Comparison of ENCODE assay signal across 10 mouse cellular contexts in the genomic region with DNA sequence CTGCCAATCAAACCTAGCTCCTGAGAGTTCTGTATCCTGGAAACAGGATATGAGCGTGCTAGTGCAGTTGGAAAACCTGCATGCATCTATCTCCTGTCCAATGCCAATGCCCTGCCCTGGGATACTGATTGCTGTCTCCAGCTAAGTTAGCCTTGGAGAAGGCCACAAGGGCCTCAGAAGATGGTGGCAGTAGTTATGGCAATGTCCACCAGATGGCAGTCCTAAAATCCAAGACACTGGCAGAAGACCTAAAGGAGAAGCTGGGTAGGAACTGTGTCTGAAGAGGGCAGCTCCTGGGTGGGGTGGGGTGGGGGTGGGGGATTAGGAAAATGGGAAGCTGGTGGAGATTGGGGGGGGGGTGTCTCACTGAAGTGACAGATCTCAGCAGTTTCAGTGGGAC. TPM values are rescaled to one million over a fixed set of nuclear protein-coding genes. Genes with fewer than 3 reads are reported as not detected.
DNase-seq lines count a peak whose midpoint lies in the region; ATAC-seq lines count a peak whose summit lies in the region.
"Had no signal": no experiment of that assay in that cellular context is flagged by ENCODE, and none has a peak within 500 bp of the region (broad histone marks: within the 10 kb centered on the region; RNA-seq: fewer than 3 reads in every experiment).

No protein-coding gene starts in this region.

- peaks cover 3% of the 10 kb centered on the region; the same call in 1 of the 2 replicates for H3K4me1 ChIP-seq in intestine, embryonic 14.5 days (replicated peaks; ENCODE audit: control insufficient read depth, insufficient read depth, low read length)
- H3K4me1 ChIP-seq in intestine, embryonic 15.5 days (replicated peaks), result peaks cover 10% of the 10 kb centered on the region

- no peak overlapping the region for H3K27ac ChIP-seq in intestine, embryonic 14.5 days (ENCODE audit: low read depth)
- H3K27ac ChIP-seq in intestine, embryonic 15.5 days, result no peak overlapping the region
- H3K27ac ChIP-seq: embryonic facial prominence, embryonic 15.5 days; limb, embryonic 13.5 days had no signal

- peaks cover 8% of the 10 kb centered on the region; the same call in 1 of the 2 replicates for H3K27me3 ChIP-seq in intestine, embryonic 14.5 days (replicated peaks; ENCODE audit: control insufficient read depth, insufficient read depth, low read length)
- 0 out of 2 replicates have a peak, but pooled peaks cover 10% of the 10 kb centered on the region for H3K27me3 ChIP-seq in intestine, embryonic 15.5 days (replicated peaks)

- no peaks in the 10 kb centered on the region for H3K36me3 ChIP-seq in intestine, embryonic 14.5 days (ENCODE audit: control insufficient read depth, insufficient read depth, low read length)
- no peaks in the 10 kb centered on the region for H3K36me3 ChIP-seq in intestine, embryonic 15.5 days
- H3K36me3 ChIP-seq: embryonic facial prominence, embryonic 15.5 days; limb, embryonic 13.5 days had no signal

- ATAC-seq in intestine, embryonic 14.5 days (replicated peaks; ENCODE audit: low FRiP score, low TSS enrichment, low read depth), result no peak
- ATAC-seq in intestine, embryonic 15.5 days, result no peak
- peak; percentile 46 to 53; a peak in 1 of 4 replicates for ATAC-seq in hematopoietic stem cell, adult 5-6 weeks (replicated peaks in 1 of 2; ENCODE audit: insufficient read depth in 1 of 2, low FRiP score in 2 of 2, low TSS enrichment in 1 of 2, low read depth in 1 of 2, poor library complexity in 2 of 2, severe bottlenecking in 2 of 2)

- 48% methylated on average over 1 of the region's 1 CpGs for WGBS in intestine, embryonic 14.5 days
- 56% methylated on average over 1 of the region's 1 CpGs for WGBS in intestine, embryonic 15.5 days

- H3K4me2 ChIP-seq in intestine, embryonic 14.5 days (ENCODE audit: low read length), result no peak overlapping the region
- H3K4me2 ChIP-seq in intestine, embryonic 15.5 days (replicated peaks), result no peak overlapping the region
- H3K4me2 ChIP-seq: embryonic facial prominence, embryonic 15.5 days; limb, embryonic 13.5 days had no signal

- no peak overlapping the region for H3K9ac ChIP-seq in intestine, embryonic 14.5 days (ENCODE audit: low read length)
- H3K9ac ChIP-seq in intestine, embryonic 15.5 days, result no peak overlapping the region
- H3K9ac ChIP-seq: embryonic facial prominence, embryonic 15.5 days; limb, embryonic 13.5 days had no signal

- no peaks in the 10 kb centered on the region for H3K9me3 ChIP-seq in intestine, embryonic 14.5 days (ENCODE audit: control insufficient read depth, low read length)
- H3K9me3 ChIP-seq in intestine, embryonic 15.5 days, result no peaks in the 10 kb centered on the region
- H3K9me3 ChIP-seq: embryonic facial prominence, embryonic 15.5 days; limb, embryonic 13.5 days had no signal

- peak; percentile 66 for DNase-seq in intestine, embryonic 14.5 days (ENCODE audit: low spot score)
- DNase-seq in urinary bladder, postnatal 25 days (ENCODE audit: low spot score), result peak; percentile 27
- no peak for DNase-seq in urinary bladder, postnatal 4 days (ENCODE audit: low spot score in 2 of 2)
- peak; percentile 27 for DNase-seq in c-Kit-positive CD71-positive TER-119-negative erythroid progenitor cells, embryonic 14.5 days (ENCODE audit: low read depth)
- peak; percentile 17 for DNase-seq in lung, postnatal 25 days (ENCODE audit: low spot score)
- no peak for DNase-seq in spleen, adult 12 weeks (ENCODE audit: low spot score)

- no peak overlapping the region for H3K4me3 ChIP-seq in intestine, embryonic 14.5 days (ENCODE audit: low read depth, low read length)
- no peak overlapping the region for H3K4me3 ChIP-seq in intestine, embryonic 15.5 days (replicated peaks)
- H3K4me3 ChIP-seq: embryonic facial prominence, embryonic 15.5 days; limb, embryonic 13.5 days had no signal

RNA-seq across cellular contexts. Expression of a gene that starts 33.7 kb away (rescaled TPM):
- 0.16 TPM in 1 of 2 replicates, not detected in the other for polyA plus RNA-seq in intestine, embryonic 14.5 days (2014; fragmentation: Nextera tagmentation; extraction: Ambion mirVana)
- polyA plus RNA-seq in intestine, embryonic 15.5 days (2015; fragmentation: Nextera tagmentation; extraction: Ambion mirVana), result 0.11 and 0.14 TPM in 2 replicates
- not detected in 2 replicates for total RNA-seq in hematopoietic stem cell, adult 5-6 weeks (2017)

RNA-seq across cellular contexts. Expression of a gene that starts 41.8 kb away (rescaled TPM):
- polyA plus RNA-seq in intestine, embryonic 14.5 days (2014; fragmentation: Nextera tagmentation; extraction: Ambion mirVana), result 0.69 and 1.8 TPM in 2 replicates
- 1.5 and 1.8 TPM in 2 replicates for polyA plus RNA-seq in intestine, embryonic 15.5 days (2015; fragmentation: Nextera tagmentation; extraction: Ambion mirVana)
- 0.45 and 1.4 TPM in 2 replicates for total RNA-seq in hematopoietic stem cell, adult 5-6 weeks (2017)

Comparison
In these comparisons a context has a peak if more than half of its experiments do, and no peak if none do; other contexts are left out.
1. DNase-seq: peak in intestine, embryonic 14.5 days (single experiment), urinary bladder, postnatal 25 days (single experiment), c-Kit-positive CD71-positive TER-119-negative erythroid progenitor cells, embryonic 14.5 days (single experiment) and lung, postnatal 25 days (single experiment); none in urinary bladder, postnatal 4 days (0 of 2) and spleen, adult 12 weeks (single experiment).
2. ATAC-seq: peak in hematopoietic stem cell, adult 5-6 weeks (2 of 2); none in intestine, embryonic 14.5 days (single experiment) and intestine, embryonic 15.5 days (single experiment).